9 mouse cellular contexts compared by ENCODE assay signal in the genomic region with DNA sequence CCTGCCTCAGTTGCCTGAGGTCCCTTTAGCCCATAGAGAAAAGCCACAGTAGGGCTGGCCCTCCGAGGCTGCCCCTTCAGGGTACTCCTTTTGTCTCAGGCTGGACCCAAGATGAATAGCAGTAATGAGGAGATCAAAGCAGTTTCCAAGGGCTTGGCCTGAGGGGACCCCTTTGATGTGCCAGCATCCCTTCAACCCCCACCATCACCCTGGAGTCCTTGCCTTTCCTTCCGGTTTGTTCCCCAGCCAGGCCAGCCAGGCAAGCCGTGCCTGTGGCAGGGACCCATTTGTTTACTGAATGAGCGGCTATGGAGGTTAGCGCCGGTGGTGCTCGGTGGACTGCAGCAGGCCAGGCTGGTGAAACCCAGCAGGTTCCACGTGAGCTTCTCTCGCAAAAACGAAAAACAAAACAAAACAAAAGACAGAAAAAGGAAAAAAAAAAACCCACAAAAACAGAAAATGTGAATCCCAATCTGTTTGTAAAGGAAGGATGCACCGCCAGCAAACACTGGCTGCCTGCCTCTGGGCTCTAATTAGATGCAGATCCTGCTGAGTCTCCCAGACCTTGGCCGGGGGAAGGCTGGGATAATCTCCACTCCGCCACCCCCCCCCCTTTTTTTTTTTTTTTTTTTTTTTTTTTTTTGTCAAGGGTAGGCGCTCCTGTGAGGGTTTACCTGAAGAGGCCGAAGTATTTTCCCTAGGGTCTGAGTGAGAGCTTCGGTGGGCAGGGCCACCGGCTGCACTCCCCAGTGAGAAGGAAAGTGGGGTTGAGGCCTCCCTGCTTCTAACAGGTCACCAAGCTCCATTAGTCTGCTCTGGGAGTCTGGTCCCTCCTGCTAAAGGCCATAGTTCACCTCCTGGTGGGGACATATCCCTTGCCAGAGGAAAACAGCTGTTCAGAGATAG.
DNase-seq lines count a peak whose midpoint lies in the region; ATAC-seq lines count a peak whose summit lies in the region.
"Had no signal": no experiment of that assay in that cellular context is flagged by ENCODE, and none has a peak within 500 bp of the region (broad histone marks: within the 10 kb centered on the region; RNA-seq: fewer than 3 reads in every experiment).

No protein-coding gene starts in this region.

- no peaks in the 10 kb centered on the region for H3K36me3 ChIP-seq in liver, embryonic 16.5 days (ENCODE audit: control insufficient read depth, insufficient read depth)
- no peaks in the 10 kb centered on the region for H3K36me3 ChIP-seq in forebrain, embryonic 11.5 days (ENCODE audit: control insufficient read depth, insufficient read depth, low read length)
- H3K36me3 ChIP-seq in midbrain, embryonic 16.5 days (ENCODE audit: control insufficient read depth, insufficient read depth, low read length) = no peaks in the 10 kb centered on the region

- H3K9me3 ChIP-seq in liver, embryonic 16.5 days (replicated peaks; ENCODE audit: control insufficient read depth, low read length) = no peaks in the 10 kb centered on the region
- no peaks in the 10 kb centered on the region for H3K9me3 ChIP-seq in forebrain, embryonic 11.5 days (ENCODE audit: control insufficient read depth, low read length)
- no peaks in the 10 kb centered on the region for H3K9me3 ChIP-seq in midbrain, embryonic 16.5 days (replicated peaks; ENCODE audit: control insufficient read depth, low read length, poor library complexity, severe bottlenecking)

- H3K4me2 ChIP-seq in liver, embryonic 16.5 days (ENCODE audit: low read depth, low read length) = no peak overlapping the region
- peak overlapping the region; percentile 15; the same call in 1 of the 2 replicates for H3K4me2 ChIP-seq in forebrain, embryonic 11.5 days (ENCODE audit: low read depth, low read length, severe bottlenecking)
- H3K4me2 ChIP-seq in midbrain, embryonic 16.5 days (ENCODE audit: low read length) = no peak overlapping the region

- DNase-seq in cerebellum, adult 8-10 months = peak; percentile 3
- no peak for DNase-seq in cerebellum, adult 9-11 months
- no peak for DNase-seq in liver
- peak; percentile 50 for DNase-seq in forebrain, embryonic 11.5 days (ENCODE audit: low spot score)
- no peak for DNase-seq in spleen, adult 18-20 months
- DNase-seq in layer of hippocampus, adult 11-12 months (ENCODE audit: low spot score) = no peak

- no peak for ATAC-seq in liver, embryonic 16.5 days (ENCODE audit: low read depth)
- ATAC-seq in forebrain, embryonic 11.5 days (replicated peaks; ENCODE audit: low FRiP score) = peak; percentile 58; the same call in 1 of the 2 replicates
- 0 out of 2 replicates have a peak, but pooled peaks have one; percentile 28 for ATAC-seq in midbrain, embryonic 16.5 days

- 45% methylated on average over 17 of the region's 17 CpGs for WGBS in liver, embryonic 16.5 days (ENCODE audit: insufficient replicate concordance)
- WGBS in forebrain, embryonic 11.5 days = 14% methylated on average over 17 of the region's 17 CpGs
- WGBS in midbrain, embryonic 16.5 days = 17% methylated on average over 16 of the region's 17 CpGs

- H3K4me3 ChIP-seq in liver, embryonic 16.5 days (ENCODE audit: low read depth, low read length) = no peak overlapping the region
- no peak overlapping the region for H3K4me3 ChIP-seq in forebrain, embryonic 11.5 days (ENCODE audit: low read depth, low read length)
- no peak overlapping the region for H3K4me3 ChIP-seq in midbrain, embryonic 16.5 days (ENCODE audit: low read depth, low read length)

- no peak overlapping the region for H3K9ac ChIP-seq in liver, embryonic 16.5 days (ENCODE audit: low read depth, low read length)
- H3K9ac ChIP-seq in forebrain, embryonic 11.5 days (ENCODE audit: low read length) = no peak overlapping the region
- H3K9ac ChIP-seq in midbrain, embryonic 16.5 days (ENCODE audit: low read depth, low read length) = no peak overlapping the region

- no peaks in the 10 kb centered on the region for H3K27me3 ChIP-seq in liver, embryonic 16.5 days (ENCODE audit: control insufficient read depth, insufficient read depth, low read depth, low read length)
- peaks cover 11% of the 10 kb centered on the region for H3K27me3 ChIP-seq in forebrain, embryonic 11.5 days (ENCODE audit: control insufficient read depth, insufficient read depth, low read length)
- peaks cover 3% of the 10 kb centered on the region; the same call in 1 of the 2 replicates for H3K27me3 ChIP-seq in midbrain, embryonic 16.5 days (ENCODE audit: control insufficient read depth, insufficient read depth, low read depth, low read length)

- no peaks in the 10 kb centered on the region for H3K4me1 ChIP-seq in liver, embryonic 16.5 days (ENCODE audit: control insufficient read depth, low read depth, low read length)
- H3K4me1 ChIP-seq in forebrain, embryonic 11.5 days (replicated peaks; ENCODE audit: control insufficient read depth, insufficient read depth, low read length) = no peaks in the 10 kb centered on the region
- no peaks in the 10 kb centered on the region for H3K4me1 ChIP-seq in midbrain, embryonic 16.5 days (ENCODE audit: control insufficient read depth, insufficient read depth, low read length)

- 0 out of 2 replicates have a peak overlapping the region, but pooled peaks have one; percentile 37 for H3K27ac ChIP-seq in liver, embryonic 16.5 days (ENCODE audit: low read length)
- no peak overlapping the region for H3K27ac ChIP-seq in forebrain, embryonic 11.5 days (ENCODE audit: low read depth, low read length)
- H3K27ac ChIP-seq in midbrain, embryonic 16.5 days (ENCODE audit: low read length) = no peak overlapping the region
- H3K27ac ChIP-seq: kidney, postnatal 0 days had no signal

Comparison
In these comparisons a context has a peak if more than half of its experiments do, and no peak if none do; other contexts are left out.
1. DNase-seq: peak in cerebellum, adult 8-10 months (single experiment) and forebrain, embryonic 11.5 days (single experiment); none in cerebellum, adult 9-11 months (single experiment), liver (single experiment), spleen, adult 18-20 months (0 of 2) and layer of hippocampus, adult 11-12 months (single experiment).